Mouse (Mus musculus) kidney, adult 10 weeks (tissue): ENCODE data around the gene Idi1. TPM values are rescaled to one million over a fixed set of nuclear protein-coding genes. Genes with fewer than 3 reads are reported as not detected.

Source experiments
- polyA plus RNA-seq: library from polyadenylated mRNA; stranded (reverse); fragments of 350-450 nt; fragmentation: Illumina TruSeq; extraction: RNeasy Lipid Tissue Mini Kit (QIAGEN cat#74804); gene quantifications from one replicate; pipeline ENCODE4 v1.2.3, GENCODE M21; 2014; ENCODE audit warnings: low read depth, low replicate concordance

The Idi1 gene
- polyA plus RNA-seq = 102 TPM

GRCm38 (mm10) chr13:8885445-8886184, at the start of gene Idi1:
Gene Idi1, plus strand, starts transcription at chr13:8885501.

GRCm38 (mm10) chr13:8871314-8871962, 13.9 kb upstream of the Idi1 start, which contains the start of gene Wdr37:
Gene Wdr37, minus strand, starts transcription at chr13:8871909.

Other genes starting within 250 kb of the Idi1 start
- gene Wdr37, start 13.6 kb upstream of the Idi1 start, polyA plus RNA-seq = 37.9 TPM
- gene Gm9745, start 62.7 kb downstream of the Idi1 start, polyA plus RNA-seq = not detected
- not detected for gene Idi2, start 67.4 kb downstream of the Idi1 start, polyA plus RNA-seq
- 53.6 TPM for gene Gtpbp4, start 110.6 kb downstream of the Idi1 start, polyA plus RNA-seq
- 59.8 TPM for gene Larp4b, start 208.4 kb downstream of the Idi1 start, polyA plus RNA-seq